Mouse (Mus musculus) frontal cortex, postnatal 14 days (tissue): ENCODE measurements around the gene Gm20532.

ENCODE experiments used
- DNase-seq, 2 experiments: peaks; one replicate each; pipeline ENCODE4 v3.0.0; 2022; ENCODE audit warnings: low spot score in 2 of 2

The Gm20532 gene

DNA sequence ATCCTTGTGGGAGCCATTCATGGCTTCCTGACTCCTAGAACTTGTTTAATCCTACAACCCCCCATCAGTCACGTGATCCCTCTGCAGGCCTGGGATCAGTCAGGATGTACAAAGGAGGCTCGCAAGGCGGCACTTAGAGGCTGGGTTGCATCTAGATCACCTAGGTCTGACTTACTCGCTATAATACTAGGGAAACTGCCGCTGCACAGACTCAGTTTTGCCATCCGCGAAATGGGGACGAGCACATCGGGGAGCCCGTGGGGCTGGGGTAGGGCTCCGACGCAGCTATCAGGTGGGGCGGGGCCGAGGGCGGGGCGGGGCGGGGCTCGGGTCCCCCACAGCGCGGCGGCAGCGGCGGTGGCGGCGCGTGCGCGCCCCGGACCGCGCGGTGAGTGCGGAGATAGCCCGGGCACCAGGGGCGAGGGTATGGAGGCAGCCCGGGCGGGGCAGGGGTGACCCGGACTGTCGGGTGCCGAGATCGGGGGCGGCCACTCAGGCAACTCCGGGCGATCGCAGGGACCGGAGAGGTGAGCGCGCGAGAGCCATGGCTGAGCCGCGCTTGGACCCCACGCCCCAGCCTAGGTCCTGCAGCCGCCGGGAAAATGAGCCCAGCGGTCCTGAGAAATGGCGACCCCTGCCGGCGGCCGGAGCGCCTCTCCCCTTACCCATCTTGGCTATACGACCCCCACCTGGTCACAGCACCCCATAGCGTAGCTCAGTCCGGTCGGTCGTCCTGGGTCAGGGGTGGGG, at the start of gene Gm20532:
TSS of gene Gm20532 (plus strand) at position 346 of the 750 bp plus-strand sequence.
- DNase-seq, result peak; percentile 36 to 55

DNA sequence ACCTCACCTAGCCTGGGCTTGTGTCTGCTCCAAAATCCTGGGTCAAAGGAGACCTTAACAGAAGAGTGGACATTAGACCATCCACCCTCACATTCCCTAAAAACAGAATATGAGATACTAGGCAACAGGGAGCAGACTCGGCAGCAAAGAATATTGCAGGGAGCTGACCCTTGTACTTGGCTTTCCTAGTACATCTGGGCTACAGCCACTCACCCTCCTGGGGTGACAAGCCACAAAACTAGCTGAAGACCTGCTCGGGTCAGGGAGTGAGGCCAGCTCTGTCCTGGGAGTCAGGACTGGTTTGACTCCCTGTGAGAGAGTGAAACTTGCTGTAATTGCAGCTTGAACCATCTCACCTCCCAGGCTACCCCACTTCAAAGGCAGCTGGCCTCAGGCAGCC, 46.9 kb upstream of the Gm20532 start:
- DNase-seq, result no peak

DNA sequence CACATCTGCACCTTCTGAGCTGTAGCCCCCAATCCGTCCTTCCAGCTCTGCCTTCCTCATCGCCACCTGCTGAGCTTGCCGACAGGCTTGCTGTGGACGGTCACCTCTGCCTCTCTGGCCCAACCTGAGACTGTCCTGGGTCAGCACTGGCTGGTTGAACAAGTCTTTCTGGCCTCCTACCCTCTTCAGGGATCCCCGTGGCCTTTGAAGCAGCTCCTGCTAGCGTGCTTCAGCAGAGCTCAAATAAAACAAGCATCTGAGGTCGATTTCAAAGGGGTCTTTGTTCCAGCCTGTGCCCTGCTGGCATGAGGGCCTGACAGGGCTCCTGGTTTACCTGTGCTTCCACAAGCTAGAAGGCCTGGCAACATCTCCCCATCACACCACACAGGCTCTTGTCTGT, 45.7 kb upstream of the Gm20532 start:
- DNase-seq, result no peak

DNA sequence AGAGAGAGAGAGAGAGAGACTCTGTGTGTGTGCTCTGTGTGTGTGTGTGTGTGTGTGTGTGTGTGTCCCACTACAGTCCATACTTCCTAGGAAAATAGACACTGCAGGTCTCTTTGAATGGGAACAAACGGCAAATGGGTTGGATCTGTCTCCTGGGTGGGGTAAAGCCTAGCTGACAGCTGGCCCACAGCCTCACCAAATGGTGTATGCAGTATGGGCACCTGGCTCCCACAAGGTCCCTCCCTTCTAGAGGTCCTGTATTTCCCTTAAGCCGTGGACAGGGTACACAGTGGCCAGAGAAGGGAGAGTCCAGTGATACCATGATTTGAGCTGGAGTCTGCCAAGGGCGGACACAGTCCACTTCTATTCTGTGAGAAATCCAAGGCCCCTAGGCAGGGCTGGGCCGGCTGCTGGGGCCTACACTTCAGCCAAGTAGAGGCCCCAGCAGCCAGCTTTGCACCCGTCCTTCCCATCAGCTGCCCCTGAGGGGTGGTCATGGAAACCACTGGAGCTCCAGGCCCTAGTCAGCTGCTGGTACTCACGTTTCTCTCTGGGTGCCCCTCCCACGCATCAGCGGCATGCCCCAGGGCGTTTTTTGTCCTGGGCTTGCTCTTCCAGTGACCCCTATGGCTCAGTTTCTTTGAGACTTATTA, 45.1 kb upstream of the Gm20532 start:
- DNase-seq, result no peak

DNA sequence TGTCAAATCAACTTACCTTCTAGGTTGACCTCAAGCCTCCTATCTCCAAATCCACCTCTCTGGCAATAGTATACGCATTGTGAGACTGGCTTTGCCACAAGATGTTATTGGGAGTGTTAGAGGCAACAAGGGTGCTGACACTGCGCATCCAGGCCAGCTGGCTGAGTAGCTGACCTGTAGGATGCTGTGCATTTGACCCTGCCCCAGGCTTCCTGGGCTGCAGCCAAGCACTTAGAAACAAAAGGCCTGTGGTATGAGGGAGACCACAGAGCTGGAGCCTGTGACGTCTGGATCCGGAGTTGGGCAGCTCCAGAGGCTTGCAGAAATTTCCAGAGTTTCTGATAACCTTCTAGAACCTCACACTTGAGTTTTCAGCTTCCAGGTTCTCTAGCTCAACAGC, 43.3 kb upstream of the Gm20532 start:
- DNase-seq, result no peak

DNA sequence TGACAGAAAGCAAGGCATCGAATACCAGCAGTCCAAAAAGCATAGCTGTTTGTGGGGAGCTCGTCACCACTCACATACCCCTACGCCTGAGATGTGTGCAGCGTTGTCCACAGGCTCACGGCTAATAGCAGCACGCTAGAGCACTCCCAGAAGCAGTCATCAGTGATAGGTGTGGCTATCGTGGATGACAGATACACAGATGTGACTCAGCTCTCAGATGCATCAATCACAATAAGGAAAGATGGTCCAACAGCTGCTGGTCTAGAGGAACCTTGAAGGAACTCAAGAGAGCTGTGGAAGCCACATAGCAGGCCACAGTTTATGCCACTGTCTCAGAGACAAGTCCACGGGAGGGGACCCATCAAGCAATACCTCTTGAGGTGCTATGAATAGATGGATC, 42.7 kb upstream of the Gm20532 start:
- no peak for DNase-seq

DNA sequence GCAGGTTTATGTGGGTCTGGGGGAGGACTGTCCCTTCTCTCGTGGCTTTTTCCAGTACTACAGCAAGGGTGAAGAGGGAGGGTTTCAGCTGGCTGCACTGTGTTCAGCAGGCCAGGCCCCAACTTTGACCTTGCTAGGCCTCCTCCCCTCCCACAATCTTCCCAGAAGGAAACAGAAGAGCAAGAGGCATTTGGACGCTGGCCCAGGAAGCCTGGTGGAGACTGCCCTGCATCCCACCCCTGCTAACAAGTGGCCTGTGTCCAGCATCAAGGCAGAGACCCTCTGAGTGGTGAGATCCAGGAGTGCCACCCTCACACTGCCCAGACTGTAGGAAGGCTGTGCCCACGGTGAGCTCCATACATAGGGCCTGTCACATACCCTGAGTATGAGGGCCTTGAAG, 42.2 kb upstream of the Gm20532 start:
- DNase-seq, result no peak

DNA sequence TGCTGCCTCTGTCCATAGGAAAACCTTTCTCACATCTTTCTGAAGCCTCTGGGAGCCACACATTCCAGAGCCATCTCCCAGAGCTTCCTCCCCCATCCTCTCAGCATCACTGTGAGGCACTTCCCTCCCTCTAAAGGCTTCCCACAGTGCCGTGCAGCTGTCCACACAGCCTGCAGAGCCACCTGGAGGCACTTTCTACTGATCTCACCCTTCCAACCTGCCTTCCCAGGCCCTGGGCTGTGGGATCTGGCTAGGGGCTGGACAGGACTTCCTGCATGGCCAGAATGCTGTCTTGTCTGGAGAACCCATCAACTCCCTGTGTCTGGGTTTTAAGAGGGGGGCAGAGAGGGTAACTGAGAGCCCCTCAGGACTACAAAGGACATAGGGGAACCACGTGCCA, 39.0 kb upstream of the Gm20532 start:
- DNase-seq, result no peak

DNA sequence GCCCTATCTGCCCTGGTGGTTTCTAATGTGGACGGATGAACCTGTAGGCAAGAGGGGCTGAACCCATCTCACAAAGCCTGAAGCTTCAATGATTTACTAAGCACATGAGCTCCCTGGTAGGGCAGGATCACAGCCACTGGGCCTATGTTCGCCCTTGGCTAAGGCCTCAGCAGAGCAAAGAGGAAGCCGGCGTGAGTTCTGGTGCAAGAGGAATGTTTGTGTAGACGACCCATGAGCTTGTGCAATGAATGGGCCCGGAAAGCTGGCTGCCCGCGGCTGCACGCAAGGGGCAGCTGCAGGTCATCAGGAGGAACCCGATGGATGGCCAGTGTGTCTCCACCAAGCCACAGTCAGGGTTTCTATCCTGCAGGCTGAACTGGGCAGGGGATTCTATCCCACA, 36.6 kb upstream of the Gm20532 start:
- DNase-seq, result no peak

DNA sequence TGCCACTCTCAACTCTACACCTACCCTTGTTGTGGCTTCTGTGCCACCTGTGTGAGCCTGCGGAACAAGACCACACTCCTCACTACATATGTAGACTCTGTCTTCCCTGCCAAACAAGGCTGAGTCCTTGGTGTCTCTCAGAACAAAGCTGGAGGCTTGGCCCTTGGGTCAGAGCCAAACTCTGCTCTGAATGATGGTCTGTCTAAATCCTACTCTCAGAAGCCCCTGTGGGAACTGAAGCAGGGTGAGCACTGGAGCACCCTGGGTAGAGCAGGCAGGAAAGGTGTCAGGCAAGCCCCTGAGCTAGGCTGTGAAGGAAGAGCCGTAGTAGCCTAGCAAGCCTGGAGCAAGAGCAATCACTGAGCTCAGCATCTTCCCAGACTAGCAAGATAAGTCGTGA, 36.2 kb upstream of the Gm20532 start:
- DNase-seq, result no peak

DNA sequence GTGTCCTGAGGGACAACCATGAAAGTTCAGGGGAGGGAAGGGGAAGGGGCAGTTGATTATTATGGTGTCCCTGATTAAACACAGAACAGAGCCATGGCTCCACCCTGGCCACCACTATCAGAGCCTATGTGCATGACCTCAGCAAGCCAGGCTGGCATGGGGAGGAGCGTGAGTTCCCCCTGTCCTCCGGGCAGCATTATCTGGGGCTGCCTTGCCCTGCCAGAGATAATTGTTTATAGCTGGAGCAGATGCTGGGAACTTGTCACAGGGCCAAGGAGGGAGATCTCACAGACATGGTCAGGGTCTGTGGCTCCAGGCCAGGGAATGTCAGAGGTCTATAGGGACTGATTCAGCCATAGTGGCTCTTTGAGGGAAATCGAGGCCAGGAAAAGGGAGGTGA, 35.7 kb upstream of the Gm20532 start:
- DNase-seq, result no peak

DNA sequence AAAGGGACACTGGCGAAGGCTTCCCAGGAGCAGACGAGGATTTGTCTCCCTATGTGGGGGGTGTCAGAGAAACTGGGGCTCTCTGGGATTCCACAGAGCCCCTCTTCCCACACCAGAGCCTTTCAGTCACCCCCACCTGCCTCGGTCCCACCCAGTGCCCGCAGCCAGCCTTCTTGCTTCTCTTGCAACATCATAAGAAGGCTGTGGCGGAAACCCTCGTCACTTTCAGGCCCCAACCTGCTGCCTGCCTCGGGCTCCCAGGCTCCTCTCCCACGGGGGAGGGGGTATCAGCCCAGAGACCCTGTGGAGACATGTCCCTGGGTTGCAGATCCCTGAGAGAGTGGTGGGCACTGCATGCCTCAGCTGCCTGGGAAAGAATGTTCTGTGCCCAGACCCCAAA, 35.0 kb upstream of the Gm20532 start:
- DNase-seq, result no peak

DNA sequence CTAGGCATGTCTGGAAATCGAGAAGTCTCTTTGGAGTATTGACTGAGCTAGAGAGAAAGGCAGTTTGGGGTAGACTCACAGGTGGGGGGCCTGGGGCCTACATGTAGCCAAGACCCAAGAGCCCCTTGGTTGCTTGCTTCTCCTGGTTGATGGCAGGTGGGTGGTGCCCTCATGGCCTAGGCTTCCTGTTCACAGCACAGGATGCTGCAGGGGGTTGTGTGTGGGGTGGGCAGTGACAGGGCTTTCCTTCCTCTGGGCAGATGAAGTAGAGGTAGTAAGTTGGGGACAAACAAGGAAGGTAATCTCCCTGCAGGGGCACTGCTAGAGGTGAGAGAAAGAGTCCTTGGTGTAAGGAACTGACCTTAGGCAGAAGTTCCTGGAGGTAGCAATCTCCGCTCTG, 34.4 kb upstream of the Gm20532 start:
- DNase-seq, result no peak

DNA sequence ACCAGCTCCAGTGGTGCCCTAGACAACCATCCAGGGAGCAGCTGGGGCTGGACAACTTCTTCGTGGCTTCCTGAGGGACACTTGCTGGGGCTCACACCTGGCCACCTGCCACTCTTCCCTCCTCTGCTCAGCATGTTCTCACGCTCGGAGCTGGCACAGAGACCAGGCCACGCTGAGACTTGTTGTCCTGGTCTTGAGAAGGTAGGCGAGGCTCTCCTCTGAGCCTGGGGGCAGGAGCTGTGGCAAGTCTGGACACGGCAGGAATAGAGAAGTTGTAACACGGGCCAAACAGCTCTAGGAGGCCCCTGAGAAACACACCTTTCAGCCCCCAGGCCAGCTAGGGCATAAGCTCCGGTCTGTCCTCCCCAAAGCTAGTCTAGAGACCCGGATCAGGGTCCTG, 32.5 kb upstream of the Gm20532 start:
- DNase-seq, result no peak

DNA sequence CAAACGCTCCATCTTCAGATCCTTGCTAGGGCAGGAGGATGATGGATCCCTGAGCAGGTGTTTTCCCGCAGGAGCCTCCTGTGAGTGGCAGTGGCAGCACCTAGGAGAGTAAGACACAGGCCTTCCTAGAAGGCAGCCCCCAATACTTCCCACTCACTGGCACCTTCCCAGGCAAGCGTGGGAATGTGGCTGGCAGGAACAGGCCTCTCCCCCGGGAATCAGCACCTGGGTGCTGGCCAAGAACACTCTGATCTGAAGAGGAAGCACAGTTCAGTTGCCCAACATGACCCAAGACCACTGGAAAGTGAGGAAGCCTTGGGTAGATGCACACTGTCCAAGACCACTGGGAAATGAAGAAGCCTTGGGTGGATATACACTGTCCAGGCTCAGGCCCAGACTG, 31.4 kb upstream of the Gm20532 start:
- DNase-seq, result no peak

DNA sequence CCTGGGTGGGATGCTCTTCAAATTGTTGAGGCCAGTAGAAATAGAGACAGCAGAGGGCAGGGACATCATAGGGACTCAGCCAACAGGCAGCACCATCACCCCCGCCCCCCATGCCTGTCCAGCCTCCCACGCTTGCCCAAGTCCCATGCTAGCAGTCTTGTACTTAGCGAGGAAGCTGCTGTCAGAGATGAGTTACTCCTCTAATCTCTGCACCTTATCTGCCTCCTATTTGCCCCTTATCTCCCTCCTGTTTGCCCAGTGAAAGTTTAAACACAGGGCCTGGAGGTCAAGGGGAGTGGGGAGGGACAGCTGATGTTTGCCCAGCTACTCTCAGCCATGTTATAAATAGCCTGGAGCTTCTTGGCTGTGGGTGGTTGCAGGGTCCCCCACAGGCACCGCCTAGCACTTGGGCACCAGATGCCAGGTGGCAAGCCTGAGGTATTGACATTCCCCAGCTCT, 29.9 kb upstream of the Gm20532 start:
- no peak for DNase-seq

DNA sequence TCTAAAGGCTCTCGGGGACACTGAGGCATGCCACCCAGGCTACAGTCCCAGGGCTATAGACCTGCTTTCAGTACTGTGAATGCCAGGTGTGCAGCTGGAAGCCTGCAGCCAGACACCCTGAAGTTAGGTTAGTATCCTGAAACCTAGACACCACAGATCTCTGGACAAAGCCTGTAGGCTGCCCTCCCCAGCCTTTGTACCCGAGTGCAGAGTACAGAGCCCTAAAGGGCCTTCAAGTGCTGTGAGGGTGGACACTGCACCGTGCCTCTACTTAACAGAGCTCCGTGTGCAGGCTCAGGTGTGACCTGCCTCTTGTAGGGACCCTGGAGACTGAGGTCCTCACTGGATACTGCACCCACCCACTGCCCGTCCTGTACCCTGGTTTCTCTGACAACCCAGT, 25.9 kb upstream of the Gm20532 start:
- no peak for DNase-seq

DNA sequence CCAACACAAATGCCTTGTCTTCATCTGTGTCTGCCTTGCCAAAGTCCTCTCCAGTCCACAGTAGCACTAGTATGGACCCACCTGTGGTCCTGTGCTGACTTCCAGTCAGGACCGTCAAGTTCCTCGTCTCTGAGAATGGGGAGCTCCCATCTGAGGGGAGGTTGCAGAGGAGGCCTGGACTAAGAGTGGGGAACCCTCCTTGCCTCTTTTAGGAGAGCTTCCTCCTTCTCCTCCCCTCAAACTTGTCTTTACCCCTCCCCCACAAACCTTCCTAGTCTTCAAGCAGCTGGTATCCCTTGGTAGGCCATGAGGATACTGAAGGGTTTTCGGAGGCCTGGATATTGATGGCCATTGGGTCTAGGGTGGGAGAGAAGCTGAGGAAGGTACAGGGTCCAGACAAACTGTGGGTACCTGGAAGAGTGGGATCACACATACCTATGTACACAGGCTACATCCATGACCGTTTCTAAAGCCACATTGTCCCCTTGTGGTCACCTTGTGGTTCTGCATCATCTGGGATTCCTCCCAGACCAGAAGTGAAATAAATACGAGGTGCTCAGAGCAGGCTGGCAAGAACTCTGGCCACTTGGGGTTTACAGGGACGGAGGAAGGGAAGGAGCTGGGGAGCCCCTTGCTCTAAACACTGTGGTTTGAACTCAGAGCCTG, 25.0 kb upstream of the Gm20532 start:
- no peak for DNase-seq

DNA sequence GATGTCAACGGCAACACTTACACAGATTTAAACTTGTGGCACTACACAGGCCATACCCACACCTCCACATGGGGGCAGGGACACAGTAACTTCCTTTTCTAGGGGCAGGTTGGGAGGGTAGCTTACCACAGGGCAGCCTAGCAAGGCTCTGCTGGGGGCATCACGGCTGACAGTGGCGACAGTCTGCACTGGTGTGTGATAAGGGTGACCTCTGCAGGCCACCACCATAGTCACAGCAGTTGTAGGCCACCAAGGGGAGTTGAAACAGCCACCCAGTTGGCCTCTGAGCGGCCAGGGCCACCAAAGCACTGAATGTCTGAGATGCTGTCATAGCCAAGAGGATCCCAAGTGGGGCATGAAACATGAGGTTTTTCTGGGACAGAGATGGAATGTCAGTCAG, 20.2 kb upstream of the Gm20532 start:
- DNase-seq, result peak in 1 of 2 experiments; percentile 22

DNA sequence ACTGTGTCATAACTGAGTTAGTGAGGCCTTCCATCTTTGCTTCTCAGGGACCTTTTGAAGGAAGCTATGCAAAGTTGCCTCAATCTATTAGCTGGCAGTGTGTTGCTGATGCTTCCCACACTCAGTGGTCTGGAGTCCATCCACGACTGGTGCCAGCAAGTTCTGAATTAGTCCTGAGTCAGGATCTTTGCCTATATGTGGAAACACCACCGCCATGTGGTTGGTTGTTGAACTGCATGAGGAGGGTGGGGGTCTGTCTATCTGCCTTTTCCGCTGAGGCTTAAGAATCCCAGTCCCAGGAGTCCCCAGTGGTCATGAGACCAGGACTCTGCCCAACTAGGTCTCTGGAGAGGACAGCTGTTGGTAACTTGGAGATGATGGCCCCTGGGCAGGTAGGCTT, 16.4 kb upstream of the Gm20532 start:
- peak in 1 of 2 experiments; percentile 43 for DNase-seq

DNA sequence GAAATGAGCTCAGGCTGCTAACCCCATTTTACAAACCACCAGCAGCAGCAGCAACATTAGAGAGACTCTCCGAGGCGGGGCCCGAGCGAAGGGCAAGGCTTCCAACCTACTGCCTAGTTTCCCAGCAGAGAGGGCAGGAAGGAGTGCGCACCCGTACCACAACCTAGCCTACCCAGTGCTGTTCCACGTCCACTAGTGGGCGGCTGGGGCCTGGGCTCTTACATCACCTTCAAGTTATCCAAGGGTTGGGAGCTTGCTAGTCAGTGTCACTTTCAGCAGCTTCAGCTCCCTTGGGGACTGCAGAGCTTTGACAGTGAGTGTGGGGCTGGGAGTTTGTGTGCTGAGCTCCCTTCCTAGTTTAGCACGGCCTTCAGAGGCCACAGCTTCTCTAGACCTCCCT, 15.0 kb upstream of the Gm20532 start:
- no peak for DNase-seq

DNA sequence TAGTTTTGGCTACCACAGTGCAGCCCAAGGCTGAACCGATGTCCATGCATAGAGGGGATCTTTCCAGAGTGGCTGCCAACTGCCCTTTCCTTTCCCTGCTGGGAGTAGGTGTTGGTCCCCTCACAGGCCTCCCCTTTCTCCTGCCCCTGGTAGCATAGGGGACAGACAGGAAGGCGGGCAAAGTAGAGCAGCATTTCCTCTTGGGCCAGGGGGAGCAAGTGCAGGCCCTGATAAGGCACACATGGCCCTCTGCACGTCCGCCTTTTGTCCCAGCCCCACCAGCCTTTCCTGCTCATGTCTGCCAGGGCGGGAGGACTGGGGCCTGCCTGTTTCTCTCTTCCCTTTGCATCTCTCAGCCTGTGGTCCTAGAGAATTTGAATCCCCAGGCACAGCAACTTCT, 14.6 kb upstream of the Gm20532 start:
- no peak for DNase-seq

DNA sequence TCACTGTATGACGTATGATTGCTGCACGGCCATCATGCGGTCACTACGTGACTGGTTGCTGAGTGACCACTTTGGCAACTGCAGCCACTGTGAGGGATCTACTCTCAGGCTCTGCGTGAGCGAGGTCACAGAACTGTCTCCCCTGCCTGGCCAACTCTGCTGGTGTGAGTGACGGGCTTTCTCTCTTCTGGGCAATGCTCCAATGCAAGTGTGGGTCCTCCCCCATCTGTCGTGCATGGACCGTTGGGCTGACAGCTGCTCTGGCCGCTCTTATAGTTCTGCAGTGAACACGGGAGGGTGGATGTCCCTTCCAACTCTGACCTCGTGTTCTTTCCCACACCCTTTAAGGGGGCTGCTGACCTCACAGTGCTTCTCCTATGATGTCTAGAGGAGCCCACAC, 13.0 kb upstream of the Gm20532 start:
- peak; percentile 22 to 34 for DNase-seq
